Mouse (Mus musculus) hindbrain, postnatal 0 days (tissue): ENCODE measurements at regions not wholly inside any gene's neighbourhood (a gene's known extent, or its start where the extent isn't known, plus 50 kb on each side); places are given as distances from the start of the nearest gene placed in this dataset.

Experiments
- ATAC-seq: fragments of 200-750 bp; cut with Nextera tagmentation; 2 replicates; pipeline ENCODE4 v1.8.0; 2017; ENCODE audit warnings: mild to moderate bottlenecking, moderate TSS enrichment, moderate library complexity
- DNase-seq: peaks from one replicate; pipeline ENCODE4 v3.0.0-alpha.2; 2015; ENCODE audit warnings: low spot score
- H3K27ac ChIP-seq: fragments of 300-500 bp; sonication (generic); 2 replicates; pipeline ENCODE4 v1.5.1; 2014; ENCODE audit warnings: mild to moderate bottlenecking
- H3K27me3 ChIP-seq: fragments of 300-500 bp; sonication (generic); 2 replicates; pipeline ENCODE4 v1.6.1; 2014; ENCODE audit warnings: low read length, mixed read lengths; ENCODE audit not compliant: insufficient read depth
- H3K36me3 ChIP-seq: fragments of 300-500 bp; sonication (generic); 2 replicates; pipeline ENCODE4 v1.6.1; 2014; ENCODE audit warnings: low read length, mixed read lengths; ENCODE audit not compliant: insufficient read depth
- H3K4me1 ChIP-seq: fragments of 300-500 bp; sonication (generic); 2 replicates; pipeline ENCODE4 v1.6.1; 2014; ENCODE audit warnings: antibody characterized with exemption, low read length, mixed read lengths; ENCODE audit not compliant: insufficient read depth
- H3K4me2 ChIP-seq: fragments of 300-500 bp; sonication (generic); 2 replicates; pipeline ENCODE4 v1.6.1; 2014; ENCODE audit warnings: low read depth, mild to moderate bottlenecking, low read length, moderate library complexity, mixed read lengths
- H3K4me3 ChIP-seq: fragments of 300-500 bp; sonication (generic); 2 replicates; pipeline ENCODE4 v1.5.1; 2014; ENCODE audit warnings: low read length
- H3K9ac ChIP-seq: fragments of 300-500 bp; sonication (generic); replicated peaks from 2 replicates; pipeline ENCODE4 v1.6.1; 2014; ENCODE audit warnings: mild to moderate bottlenecking, low read length, moderate library complexity, mixed read lengths
- H3K9me3 ChIP-seq: fragments of 300-500 bp; sonication (generic); 2 replicates; pipeline ENCODE4 v1.6.1; 2016; ENCODE audit warnings: low read length, mixed read lengths
- CTCF ChIP-seq: IDR thresholded peaks from 2 replicates; pipeline ENCODE4 v1.5.1; 2016; ENCODE audit warnings: antibody characterized with exemption, control low read depth, low read depth
- WGBS: fragments of 180-500 bp; shearing (Covaris S2); extraction: QIAGEN DNeasy Blood & Tissue Kit; methylation state at CpG from one replicate; pipeline ENCODE4 v1.1.7; 2014; 5-methylcytosine and 5-hydroxymethylcytosine counted together

DNA sequence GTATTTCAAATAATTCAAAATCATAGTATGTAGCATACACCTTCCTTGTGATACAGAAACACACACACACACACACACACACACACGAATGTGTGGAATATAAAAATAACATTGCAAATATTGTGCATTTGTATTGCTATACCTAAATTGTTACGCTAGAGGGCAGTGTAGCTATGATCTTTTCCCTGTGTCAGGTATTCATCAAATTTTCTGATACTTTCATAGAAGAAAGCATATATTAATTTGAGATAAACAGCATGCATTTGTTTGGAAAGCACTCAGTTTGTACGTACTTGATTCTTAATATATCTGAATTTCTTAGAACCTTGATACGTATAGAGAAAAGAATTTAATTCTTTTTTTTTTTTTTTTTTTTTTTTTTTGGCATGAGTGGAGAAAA lies 1700.9 kb upstream of the Sel1l start:
- DNase-seq (peak; percentile 70), ATAC-seq (no peak)
- no peak overlapping the region for H3K4me3 ChIP-seq
- no peaks in the 10 kb centered on the region for H3K27me3 ChIP-seq
- H3K36me3 ChIP-seq = no peaks in the 10 kb centered on the region
- H3K27ac ChIP-seq = no peak overlapping the region
- peak; percentile 78 for TF ChIP-seq CTCF
- no peak overlapping the region for H3K9ac ChIP-seq
- no peaks in the 10 kb centered on the region for H3K9me3 ChIP-seq
- H3K4me2 ChIP-seq = no peak overlapping the region
- WGBS = 30% methylated on average over 4 of the region's 4 CpGs
- no peaks in the 10 kb centered on the region for H3K4me1 ChIP-seq

GRCm38 (mm10) chr12:93523465-93523864 lies 1674.5 kb upstream of the Sel1l start:
- H3K4me3 ChIP-seq = no peak overlapping the region
- no peaks in the 10 kb centered on the region for H3K36me3 ChIP-seq
- no peak overlapping the region for H3K27ac ChIP-seq
- no peak for TF ChIP-seq CTCF
- no peaks in the 10 kb centered on the region for H3K4me1 ChIP-seq
- no peak overlapping the region for H3K4me2 ChIP-seq
- no peaks in the 10 kb centered on the region for H3K9me3 ChIP-seq
- WGBS = 88% methylated on average over 2 of the region's 2 CpGs
- no peak overlapping the region for H3K9ac ChIP-seq
- H3K27me3 ChIP-seq = no peaks in the 10 kb centered on the region
- ATAC-seq (no peak), DNase-seq (no peak)

- no peak for DNase-seq
Measured at GRCm38 (mm10) chr12:93486381-93486780, 1637.4 kb upstream of the Sel1l start.

GRCm38 (mm10) chr12:93462106-93462505 lies 1613.1 kb upstream of the Sel1l start:
- no peak for TF ChIP-seq CTCF
- Histone ChIP-seq H3K4me2 (no peak overlapping the region), H3K9ac (no peak overlapping the region), H3K36me3 (no peaks in the 10 kb centered on the region), H3K9me3 (no peaks in the 10 kb centered on the region), H3K27ac (no peak overlapping the region), H3K4me1 (no peaks in the 10 kb centered on the region), H3K27me3 (no peaks in the 10 kb centered on the region), H3K4me3 (no peak overlapping the region)
- no peak for DNase-seq
- ATAC-seq = no peak

More at GRCm38 (mm10) chr12:93486381-93486780, 1637.4 kb upstream of the Sel1l start:
- TF ChIP-seq CTCF = no peak
- no peak overlapping the region for H3K27ac ChIP-seq
- no peaks in the 10 kb centered on the region for H3K27me3 ChIP-seq
- no peak overlapping the region for H3K4me2 ChIP-seq
- no peak for ATAC-seq
- H3K9me3 ChIP-seq = no peaks in the 10 kb centered on the region
- no peak overlapping the region for H3K9ac ChIP-seq
- WGBS = 89% methylated on average over 1 of the region's 1 CpGs
- H3K4me1 ChIP-seq = no peaks in the 10 kb centered on the region
- H3K36me3 ChIP-seq = no peaks in the 10 kb centered on the region
- H3K4me3 ChIP-seq = no peak overlapping the region

- Histone ChIP-seq H3K4me3 (no peak overlapping the region), H3K4me1 (no peaks in the 10 kb centered on the region), H3K9ac (no peak overlapping the region), H3K4me2 (no peak overlapping the region), H3K36me3 (no peaks in the 10 kb centered on the region), H3K27ac (no peak overlapping the region), H3K27me3 (no peaks in the 10 kb centered on the region), H3K9me3 (no peaks in the 10 kb centered on the region)
- TF ChIP-seq CTCF = no peak
- DNase-seq = no peak
- ATAC-seq = no peak
- WGBS = 86% methylated on average over 2 of the region's 2 CpGs
Measured at GRCm38 (mm10) chr12:93449436-93449835, 1600.5 kb upstream of the Sel1l start.

DNA sequence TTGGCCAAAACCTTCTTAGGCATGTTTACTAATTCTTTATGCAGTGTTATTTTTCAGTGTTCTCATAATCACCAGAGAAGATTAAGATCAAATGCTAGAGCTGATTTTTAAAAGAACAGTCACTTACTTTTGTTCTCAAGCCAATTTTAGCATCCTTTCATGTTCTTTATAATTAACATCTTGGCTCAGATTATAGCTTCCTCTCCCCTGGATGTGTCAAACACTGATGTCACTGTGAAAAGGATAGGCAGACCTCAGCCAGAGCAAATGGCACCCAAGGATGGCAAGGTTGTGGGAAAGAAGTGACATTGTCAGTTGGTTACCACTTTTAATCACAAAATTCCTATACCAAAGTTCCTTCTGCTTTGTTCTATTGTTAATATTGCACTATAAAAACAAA lies 1580.3 kb upstream of the Sel1l start:
- Histone ChIP-seq H3K4me1 (no peaks in the 10 kb centered on the region), H3K9ac (no peak overlapping the region), H3K27ac (no peak overlapping the region), H3K27me3 (no peaks in the 10 kb centered on the region), H3K4me3 (no peak overlapping the region), H3K9me3 (no peaks in the 10 kb centered on the region), H3K36me3 (no peaks in the 10 kb centered on the region), H3K4me2 (no peak overlapping the region)
- ATAC-seq (no peak), DNase-seq (peak; percentile 27)
- TF ChIP-seq CTCF = no peak

DNA sequence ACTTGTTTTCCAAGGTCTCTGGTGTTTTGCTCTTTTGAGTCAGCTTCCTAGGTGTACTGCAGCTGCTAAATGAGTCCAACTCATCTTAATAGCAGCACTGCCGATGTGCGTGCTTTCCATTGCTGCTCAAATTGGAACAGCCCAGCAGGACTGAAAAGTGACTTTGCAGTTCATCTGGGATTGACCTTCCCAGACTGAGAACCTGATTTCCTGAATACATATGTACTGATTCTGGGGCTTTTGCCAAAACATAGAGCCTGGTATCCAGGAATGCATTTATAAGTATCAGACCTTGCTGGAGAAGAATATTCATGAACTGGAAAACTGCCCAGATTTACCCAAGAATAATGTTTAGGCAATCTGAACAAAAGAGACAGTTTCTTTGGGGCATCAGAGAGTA lies 1579.0 kb upstream of the Sel1l start:
- no peak for ATAC-seq
- WGBS = 29% methylated on average over 2 of the region's 2 CpGs

More for the DNA sequence above, 1579.0 kb upstream of the Sel1l start:
- no peak overlapping the region for H3K4me2 ChIP-seq
- H3K9me3 ChIP-seq = no peaks in the 10 kb centered on the region
- peak; percentile 8 for DNase-seq
- no peak for TF ChIP-seq CTCF
- H3K4me3 ChIP-seq = no peak overlapping the region
- H3K9ac ChIP-seq = no peak overlapping the region
- no peaks in the 10 kb centered on the region for H3K36me3 ChIP-seq
- H3K27me3 ChIP-seq = no peaks in the 10 kb centered on the region
- H3K4me1 ChIP-seq = no peaks in the 10 kb centered on the region
- no peak overlapping the region for H3K27ac ChIP-seq
